In the genomic region with DNA sequence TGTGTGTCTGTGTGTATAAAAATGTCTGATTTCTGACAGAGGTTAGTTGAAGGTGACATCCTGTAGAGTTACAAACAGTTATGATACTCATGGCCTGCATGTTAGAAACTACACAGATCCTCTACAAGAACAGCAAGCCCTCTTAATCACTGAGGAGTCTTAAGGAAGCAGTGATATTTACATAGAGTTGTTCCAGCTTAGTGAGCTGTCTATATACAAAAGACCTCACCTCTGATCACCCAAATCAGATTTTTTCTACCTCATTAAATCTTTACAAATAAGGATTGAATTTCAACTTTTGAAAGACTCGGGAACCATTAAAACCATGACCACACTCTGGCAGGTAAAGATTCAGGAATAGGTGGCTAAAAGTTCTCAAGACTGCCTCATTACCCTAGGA, we compare ENCODE assay signal across 34 mouse cellular contexts.
"Had no signal": no experiment of that assay in that cellular context is flagged by ENCODE, and none has a peak within 500 bp of the region (broad histone marks: within the 10 kb centered on the region; RNA-seq: fewer than 3 reads in every experiment).

No protein-coding gene starts in this region.

- H3K4me1 ChIP-seq: heart, embryonic 10.5 days; heart, embryonic 12.5 days; heart, embryonic 13.5 days; heart, embryonic 15.5 days; hindbrain, embryonic 10.5 days; hindbrain, embryonic 12.5 days; hindbrain, embryonic 13.5 days; hindbrain, embryonic 15.5 days; intestine, embryonic 15.5 days had no signal

- DNase-seq: heart, postnatal 10 days; heart, postnatal 14 days; heart, postnatal 36 days; heart, postnatal 4 days; kidney, adult 11 months; kidney, adult 18-20 months; kidney, adult 2 months; kidney, adult 8-10 months; kidney, adult 9 months; kidney, postnatal 10 days; kidney, postnatal 14 days; kidney, postnatal 36 days; kidney, postnatal 4 days; layer of hippocampus, adult 9-11 months; layer of hippocampus, postnatal 36 days had no signal

- H3K9ac ChIP-seq: heart, embryonic 12.5 days; heart, embryonic 13.5 days; heart, embryonic 15.5 days; hindbrain, embryonic 12.5 days; hindbrain, embryonic 13.5 days; hindbrain, embryonic 14.5 days; hindbrain, embryonic 15.5 days; intestine, embryonic 15.5 days had no signal

- H3K9me3 ChIP-seq: heart, embryonic 10.5 days; heart, embryonic 12.5 days; heart, embryonic 13.5 days; heart, embryonic 15.5 days; hindbrain, embryonic 10.5 days; hindbrain, embryonic 12.5 days; hindbrain, embryonic 13.5 days; hindbrain, embryonic 15.5 days; intestine, embryonic 15.5 days had no signal

- H3K27ac ChIP-seq: heart, embryonic 10.5 days; heart, embryonic 13.5 days; heart, embryonic 15.5 days; hindbrain, embryonic 10.5 days; hindbrain, embryonic 12.5 days; hindbrain, embryonic 13.5 days; hindbrain, embryonic 14.5 days; hindbrain, embryonic 15.5 days; hindbrain, postnatal 0 days; intestine, embryonic 15.5 days; kidney, postnatal 0 days; layer of hippocampus, adult 2 months; left cerebral cortex, adult 2 months had no signal

- ATAC-seq: hindbrain, embryonic 16.5 days; hindbrain, postnatal 0 days; inflammation-experienced regulatory T-cells, adult 6 months; intestine, embryonic 15.5 days; intestine, embryonic 16.5 days; intestine, postnatal 0 days had no signal

- H3K36me3 ChIP-seq: heart, embryonic 10.5 days; heart, embryonic 12.5 days; heart, embryonic 13.5 days; heart, embryonic 15.5 days; hindbrain, embryonic 10.5 days; hindbrain, embryonic 12.5 days; hindbrain, embryonic 13.5 days; hindbrain, embryonic 15.5 days; intestine, embryonic 15.5 days had no signal

- H3K4me2 ChIP-seq: heart, embryonic 11.5 days; heart, embryonic 12.5 days; heart, embryonic 13.5 days; heart, embryonic 15.5 days; hindbrain, embryonic 12.5 days; hindbrain, embryonic 13.5 days; hindbrain, embryonic 14.5 days; hindbrain, embryonic 15.5 days; intestine, embryonic 15.5 days had no signal

- H3K27me3 ChIP-seq: heart, embryonic 12.5 days; heart, embryonic 13.5 days; heart, embryonic 15.5 days; hindbrain, embryonic 12.5 days; hindbrain, embryonic 13.5 days; hindbrain, embryonic 15.5 days; intestine, embryonic 15.5 days had no signal

- H3K4me3 ChIP-seq: heart, embryonic 10.5 days; heart, embryonic 12.5 days; heart, embryonic 13.5 days; heart, embryonic 15.5 days; hindbrain, embryonic 10.5 days; hindbrain, embryonic 12.5 days; hindbrain, embryonic 13.5 days; hindbrain, embryonic 15.5 days; intestine, embryonic 15.5 days; layer of hippocampus, adult 2 months; left cerebral cortex, adult 2 months had no signal
